Mouse (Mus musculus) kidney, embryonic 14.5 days (tissue): ENCODE results near the gene Rnf17. TPM values are rescaled to one million over a fixed set of nuclear protein-coding genes. Genes with fewer than 3 reads are reported as not detected.

Experiments used
- ATAC-seq: fragments of 200-750 bp; cut with Nextera tagmentation; 2 replicates; pipeline ENCODE4 v1.8.0; 2017; ENCODE audit warnings: moderate number of reproducible peaks, mild to moderate bottlenecking, moderate TSS enrichment, moderate library complexity; ENCODE audit not compliant: low FRiP score, low TSS enrichment
- H3K27ac ChIP-seq: fragments of 300-500 bp; sonication (generic); 2 replicates; pipeline ENCODE4 v1.5.1; 2014; ENCODE audit warnings: low read depth, mild to moderate bottlenecking, low read length, moderate library complexity, mixed read lengths
- H3K27me3 ChIP-seq: fragments of 300-500 bp; sonication (generic); 2 replicates; pipeline ENCODE4 v1.6.1; 2014; ENCODE audit warnings: mild to moderate bottlenecking, low read length; ENCODE audit not compliant: control insufficient read depth, insufficient read depth
- H3K36me3 ChIP-seq: fragments of 300-500 bp; sonication (generic); 2 replicates; pipeline ENCODE4 v1.6.1; 2014; ENCODE audit warnings: low read length, mixed read lengths; ENCODE audit not compliant: control insufficient read depth, insufficient read depth
- H3K4me1 ChIP-seq: fragments of 300-500 bp; sonication (generic); 2 replicates; pipeline ENCODE4 v1.6.1; 2014; ENCODE audit warnings: low read length, mixed read lengths; ENCODE audit not compliant: control insufficient read depth, insufficient read depth
- H3K4me2 ChIP-seq: fragments of 300-500 bp; sonication (generic); replicated peaks from 2 replicates; pipeline ENCODE4 v1.6.1; 2014; ENCODE audit warnings: low read depth, mild to moderate bottlenecking, low read length
- H3K4me3 ChIP-seq: fragments of 300-500 bp; sonication (generic); 2 replicates; pipeline ENCODE4 v1.5.1; 2014; ENCODE audit warnings: mild to moderate bottlenecking, low read length
- H3K9ac ChIP-seq: fragments of 300-500 bp; sonication (generic); 2 replicates; pipeline ENCODE4 v1.6.1; 2014; ENCODE audit warnings: low read depth, mild to moderate bottlenecking, low read length, moderate library complexity
- H3K9me3 ChIP-seq: fragments of 300-500 bp; sonication (generic); 2 replicates; pipeline ENCODE4 v1.6.1; 2016; ENCODE audit warnings: low read length; ENCODE audit not compliant: control insufficient read depth
- WGBS: fragments of 180-500 bp; shearing (Covaris S2); extraction: QIAGEN DNeasy Blood & Tissue Kit; methylation state at CpG from one replicate; pipeline ENCODE4 v1.1.7; 2014; 5-methylcytosine and 5-hydroxymethylcytosine counted together
- polyA plus RNA-seq: library from polyadenylated mRNA; unstranded; fragments of >200 nt; fragmentation: Nextera tagmentation; extraction: Ambion mirVana; gene quantifications from 2 replicates; pipeline ENCODE4 v1.2.1, GENCODE M21; 2014

Gene Rnf17
- polyA plus RNA-seq, 1 experiment from 2014 or later, result 1.6 TPM

- Histone ChIP-seq H3K27me3 (peaks cover 37% of the 10 kb centered on the region), H3K4me3 (no peak overlapping the region)
Observed at GRCm38 (mm10) chr14:56368834-56369233, 33.5 kb upstream of the Rnf17 start.

GRCm38 (mm10) chr14:56375731-56376130, 26.6 kb upstream of the Rnf17 start:
- ATAC-seq, result 0 out of 2 replicates have a peak, but pooled peaks have one; percentile 16
- 0 out of 2 replicates have a peak, but pooled peaks cover 4% of the 10 kb centered on the region for H3K4me1 ChIP-seq
- WGBS, result 3% methylated on average over 6 of the region's 6 CpGs
- H3K36me3 ChIP-seq, result no peaks in the 10 kb centered on the region
- H3K4me3 ChIP-seq, result no peak overlapping the region
- no peak overlapping the region for H3K9ac ChIP-seq
- no peaks in the 10 kb centered on the region for H3K27me3 ChIP-seq
- no peaks in the 10 kb centered on the region for H3K9me3 ChIP-seq
- H3K4me2 ChIP-seq, result no peak overlapping the region
- H3K27ac ChIP-seq, result no peak overlapping the region

More at GRCm38 (mm10) chr14:56368834-56369233, 33.5 kb upstream of the Rnf17 start:
- no peak for ATAC-seq
- Histone ChIP-seq H3K36me3 (no peaks in the 10 kb centered on the region), H3K9me3 (no peaks in the 10 kb centered on the region), H3K27ac (no peak overlapping the region), H3K9ac (no peak overlapping the region), H3K4me2 (no peak overlapping the region), H3K4me1 (0 out of 2 replicates have a peak, but pooled peaks cover 9% of the 10 kb centered on the region)
- WGBS, result 60% methylated on average over 3 of the region's 3 CpGs

GRCm38 (mm10) chr14:56377745-56378144, 24.6 kb upstream of the Rnf17 start:
- H3K27ac ChIP-seq, result no peak overlapping the region
- no peak for ATAC-seq

GRCm38 (mm10) chr14:56379336-56379735, 23.0 kb upstream of the Rnf17 start:
- no peaks in the 10 kb centered on the region for H3K27me3 ChIP-seq
- 50% methylated on average over 9 of the region's 9 CpGs for WGBS

More at GRCm38 (mm10) chr14:56377745-56378144, 24.6 kb upstream of the Rnf17 start:
- H3K27me3 ChIP-seq, result no peaks in the 10 kb centered on the region
- 0 out of 2 replicates have a peak, but pooled peaks cover 4% of the 10 kb centered on the region for H3K4me1 ChIP-seq
- H3K4me2 ChIP-seq, result no peak overlapping the region
- no peaks in the 10 kb centered on the region for H3K9me3 ChIP-seq
- no peak overlapping the region for H3K9ac ChIP-seq
- no peaks in the 10 kb centered on the region for H3K36me3 ChIP-seq
- H3K4me3 ChIP-seq, result no peak overlapping the region

GRCm38 (mm10) chr14:56382366-56382765, 20.0 kb upstream of the Rnf17 start:
- no peaks in the 10 kb centered on the region for H3K27me3 ChIP-seq
- H3K36me3 ChIP-seq, result no peaks in the 10 kb centered on the region
- no peak overlapping the region for H3K4me2 ChIP-seq
- no peak overlapping the region for H3K27ac ChIP-seq
- no peak overlapping the region for H3K9ac ChIP-seq
- H3K4me1 ChIP-seq, result 0 out of 2 replicates have a peak, but pooled peaks cover 4% of the 10 kb centered on the region
- no peaks in the 10 kb centered on the region for H3K9me3 ChIP-seq
- ATAC-seq, result no peak
- WGBS, result 78% methylated on average over 4 of the region's 4 CpGs
- H3K4me3 ChIP-seq, result no peak overlapping the region

More at GRCm38 (mm10) chr14:56379336-56379735, 23.0 kb upstream of the Rnf17 start:
- ATAC-seq, result peak; percentile 60
- no peak overlapping the region for H3K9ac ChIP-seq
- H3K9me3 ChIP-seq, result no peaks in the 10 kb centered on the region
- H3K36me3 ChIP-seq, result no peaks in the 10 kb centered on the region
- no peak overlapping the region for H3K27ac ChIP-seq
- H3K4me3 ChIP-seq, result no peak overlapping the region
- no peak overlapping the region for H3K4me2 ChIP-seq
- 0 out of 2 replicates have a peak, but pooled peaks cover 4% of the 10 kb centered on the region for H3K4me1 ChIP-seq

GRCm38 (mm10) chr14:56390247-56390646, 12.1 kb upstream of the Rnf17 start:
- 52% methylated on average over 3 of the region's 3 CpGs for WGBS
- Histone ChIP-seq H3K27ac (no peak overlapping the region), H3K27me3 (no peaks in the 10 kb centered on the region), H3K4me2 (no peak overlapping the region), H3K4me3 (no peak overlapping the region), H3K4me1 (peaks cover 9% of the 10 kb centered on the region; the same call in 1 of the 2 replicates), H3K36me3 (no peaks in the 10 kb centered on the region), H3K9me3 (no peaks in the 10 kb centered on the region), H3K9ac (no peak overlapping the region)
- ATAC-seq, result no peak

- Histone ChIP-seq H3K27me3 (no peaks in the 10 kb centered on the region), H3K9me3 (no peaks in the 10 kb centered on the region), H3K4me3 (no peak overlapping the region), H3K36me3 (no peaks in the 10 kb centered on the region), H3K4me1 (peaks cover 9% of the 10 kb centered on the region; the same call in 1 of the 2 replicates), H3K27ac (no peak overlapping the region), H3K9ac (no peak overlapping the region), H3K4me2 (no peak overlapping the region)
- peak; percentile 93 for ATAC-seq
- WGBS, result 10% methylated on average over 2 of the region's 2 CpGs
Observed at GRCm38 (mm10) chr14:56393704-56394312, 8.6 kb upstream of the Rnf17 start.

- H3K4me3 ChIP-seq, result no peak overlapping the region
- H3K27ac ChIP-seq, result no peak overlapping the region
- no peaks in the 10 kb centered on the region for H3K9me3 ChIP-seq
- no peak overlapping the region for H3K9ac ChIP-seq
- ATAC-seq, result no peak
- H3K4me2 ChIP-seq, result no peak overlapping the region
- H3K36me3 ChIP-seq, result no peaks in the 10 kb centered on the region
- H3K4me1 ChIP-seq, result peaks cover 6% of the 10 kb centered on the region; the same call in 1 of the 2 replicates
- no peaks in the 10 kb centered on the region for H3K27me3 ChIP-seq
Observed at GRCm38 (mm10) chr14:56398001-56398400, 4.4 kb upstream of the Rnf17 start.

GRCm38 (mm10) chr14:56403072-56403375, 643 bp downstream of the Rnf17 start:
- Histone ChIP-seq H3K27ac (no peak overlapping the region), H3K36me3 (no peaks in the 10 kb centered on the region), H3K9ac (no peak overlapping the region), H3K4me3 (no peak overlapping the region), H3K27me3 (no peaks in the 10 kb centered on the region), H3K4me2 (no peak overlapping the region), H3K4me1 (no peaks in the 10 kb centered on the region), H3K9me3 (no peaks in the 10 kb centered on the region)
- no peak for ATAC-seq
- 90% methylated on average over 2 of the region's 2 CpGs for WGBS
